Mouse (Mus musculus): ENCODE data around the gene Fbxo40. TPM values are rescaled to one million over a fixed set of nuclear protein-coding genes. Genes with fewer than 3 reads are reported as not detected.

Gene Fbxo40
- total and polyA plus RNA-seq, 2 experiments from 2014 or later: 19.4 to 86.4 TPM

DNA sequence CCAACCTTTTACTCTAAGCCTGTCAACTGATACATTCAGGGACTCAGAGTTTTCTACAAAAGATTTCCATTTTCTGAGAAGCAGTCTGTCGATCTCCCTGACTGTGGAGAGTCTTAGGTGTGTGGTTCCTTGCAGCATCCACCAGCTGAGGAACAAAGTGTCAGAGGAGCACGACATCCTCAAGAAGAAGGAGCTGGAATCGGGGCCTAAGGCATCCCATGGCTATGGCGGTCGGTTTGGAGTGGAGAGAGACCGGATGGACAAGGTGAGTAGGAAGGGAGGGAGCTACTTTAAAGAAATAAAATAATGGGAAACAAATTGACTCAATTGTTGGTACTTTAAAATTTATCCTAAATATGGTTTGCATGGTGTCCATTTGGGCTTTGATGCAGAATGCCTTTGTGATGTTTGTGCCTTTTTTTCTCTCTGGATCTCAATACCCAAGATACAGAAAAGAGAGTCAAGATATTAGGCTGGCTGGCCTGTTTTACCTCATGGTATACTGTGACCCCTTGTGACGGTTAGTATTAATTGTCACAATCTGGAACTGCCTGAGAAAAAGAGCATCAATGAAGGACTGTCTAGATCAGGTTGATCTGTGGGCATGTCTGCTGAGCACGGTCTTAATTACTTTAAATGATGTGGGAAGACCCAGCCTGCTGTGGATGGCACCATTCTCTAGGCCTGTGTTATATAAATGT is 43.7 kb downstream of the Fbxo40 start:
- peaks cover 4% of the 10 kb centered on the region; the same call in 1 of the 2 replicates for H3K4me1 ChIP-seq (ENCODE audit: control insufficient read depth, insufficient read depth)
- ATAC-seq (ENCODE audit: insufficient read depth, low read depth): no peak
- WGBS: 85% methylated on average over 8 of the region's 8 CpGs
- no peak overlapping the region for H3K9ac ChIP-seq (replicated peaks; ENCODE audit: low read depth, low read length)
- H3K4me2 ChIP-seq (ENCODE audit: low read depth, low read length): no peak overlapping the region
- DNase-seq (ENCODE audit: low spot score): no peak
- H3K27me3 ChIP-seq (ENCODE audit: control insufficient read depth, insufficient read depth, low read length): no peaks in the 10 kb centered on the region
- H3K36me3 ChIP-seq (replicated peaks; ENCODE audit: control insufficient read depth, insufficient read depth, low read length): no peaks in the 10 kb centered on the region
- H3K27ac ChIP-seq (ENCODE audit: low read depth): no peak overlapping the region
- no peak for TF ChIP-seq EP300 (IDR thresholded peaks at IDR 0.05; ENCODE audit: low read depth)
- H3K9me3 ChIP-seq (replicated peaks; ENCODE audit: control insufficient read depth, low read length): no peaks in the 10 kb centered on the region
- no peak overlapping the region for H3K4me3 ChIP-seq (ENCODE audit: low read depth, low read length)

DNA sequence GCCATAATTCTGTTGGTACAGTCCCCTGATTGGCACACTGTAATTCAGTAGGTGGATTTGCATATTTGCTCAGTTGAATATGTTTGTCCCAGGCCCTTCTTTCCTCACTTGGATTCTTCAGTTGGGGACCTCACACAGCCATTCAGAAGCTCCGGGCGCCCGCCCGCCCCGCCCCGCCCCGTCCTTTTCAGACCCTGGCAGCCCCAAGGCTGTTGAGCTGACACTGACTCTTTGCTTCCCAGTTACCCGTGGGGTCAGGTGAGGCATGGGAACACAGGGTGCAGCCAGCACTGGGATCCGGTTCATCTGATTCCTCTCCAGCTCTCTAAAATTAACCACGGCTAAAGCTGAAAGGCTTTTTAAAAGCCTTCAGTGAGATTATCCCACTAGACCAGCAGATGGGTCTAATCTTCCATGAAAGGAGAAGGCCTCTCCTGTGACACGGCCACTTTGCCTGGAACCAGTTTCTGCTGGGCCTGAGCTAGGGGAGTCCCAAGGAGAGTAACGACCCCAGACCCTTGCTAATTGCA is 45.3 kb downstream of the Fbxo40 start:
- DNase-seq (ENCODE audit: low spot score) (peak; percentile 20), ATAC-seq (ENCODE audit: insufficient read depth, low read depth) (peak; percentile 88)
- WGBS: 59% methylated on average over 12 of the region's 12 CpGs
- Histone ChIP-seq H3K27ac (ENCODE audit: low read depth) (peak overlapping the region; percentile 65), H3K9ac (replicated peaks; ENCODE audit: low read depth, low read length) (no peak overlapping the region), H3K4me3 (ENCODE audit: low read depth, low read length) (no peak overlapping the region), H3K27me3 (ENCODE audit: control insufficient read depth, insufficient read depth, low read length) (no peaks in the 10 kb centered on the region), H3K4me1 (ENCODE audit: control insufficient read depth, insufficient read depth) (peaks cover 10% of the 10 kb centered on the region), H3K36me3 (replicated peaks; ENCODE audit: control insufficient read depth, insufficient read depth, low read length) (no peaks in the 10 kb centered on the region), H3K4me2 (ENCODE audit: low read depth, low read length) (no peak overlapping the region), H3K9me3 (replicated peaks; ENCODE audit: control insufficient read depth, low read length) (no peaks in the 10 kb centered on the region)
- TF ChIP-seq EP300 (IDR thresholded peaks at IDR 0.05; ENCODE audit: low read depth) (0 out of 2 replicates have a peak, but pooled peaks have one; percentile 20), CTCF (IDR thresholded peaks at IDR 0.05; ENCODE audit: low read depth) (peak; percentile 31)

DNA sequence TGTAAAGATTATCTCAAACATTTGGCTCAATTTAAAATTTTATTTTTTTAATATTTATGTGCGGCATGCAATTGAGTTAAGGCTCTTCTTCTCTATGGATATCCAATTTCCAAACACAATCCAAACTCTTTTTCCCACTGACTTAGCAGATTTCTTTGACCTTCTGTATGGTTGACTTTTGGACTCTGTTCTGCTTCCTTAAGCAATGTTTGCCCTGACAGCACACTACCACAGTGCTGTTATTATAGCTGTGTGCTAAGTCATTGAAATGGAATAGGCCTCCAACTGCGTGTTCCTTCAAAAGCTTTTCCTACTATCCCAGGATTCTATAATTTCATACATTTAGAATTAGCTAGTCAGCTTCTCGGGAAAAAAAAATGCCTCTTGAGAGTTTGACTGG is 46.7 kb downstream of the Fbxo40 start:
- Histone ChIP-seq H3K27me3 (ENCODE audit: control insufficient read depth, insufficient read depth, low read length) (no peaks in the 10 kb centered on the region), H3K4me1 (ENCODE audit: control insufficient read depth, insufficient read depth) (peaks cover 10% of the 10 kb centered on the region), H3K9me3 (replicated peaks; ENCODE audit: control insufficient read depth, low read length) (no peaks in the 10 kb centered on the region), H3K4me3 (ENCODE audit: low read depth, low read length) (no peak overlapping the region), H3K36me3 (replicated peaks; ENCODE audit: control insufficient read depth, insufficient read depth, low read length) (no peaks in the 10 kb centered on the region), H3K9ac (replicated peaks; ENCODE audit: low read depth, low read length) (no peak overlapping the region), H3K4me2 (ENCODE audit: low read depth, low read length) (no peak overlapping the region), H3K27ac (ENCODE audit: low read depth) (no peak overlapping the region)
- no peak for ATAC-seq (ENCODE audit: insufficient read depth, low read depth)
- TF ChIP-seq EP300 (IDR thresholded peaks at IDR 0.05; ENCODE audit: low read depth) (no peak), CTCF (IDR thresholded peaks at IDR 0.05; ENCODE audit: low read depth) (no peak)
- no peak for DNase-seq (ENCODE audit: low spot score)
- WGBS: 92% methylated on average over 3 of the region's 3 CpGs

DNA sequence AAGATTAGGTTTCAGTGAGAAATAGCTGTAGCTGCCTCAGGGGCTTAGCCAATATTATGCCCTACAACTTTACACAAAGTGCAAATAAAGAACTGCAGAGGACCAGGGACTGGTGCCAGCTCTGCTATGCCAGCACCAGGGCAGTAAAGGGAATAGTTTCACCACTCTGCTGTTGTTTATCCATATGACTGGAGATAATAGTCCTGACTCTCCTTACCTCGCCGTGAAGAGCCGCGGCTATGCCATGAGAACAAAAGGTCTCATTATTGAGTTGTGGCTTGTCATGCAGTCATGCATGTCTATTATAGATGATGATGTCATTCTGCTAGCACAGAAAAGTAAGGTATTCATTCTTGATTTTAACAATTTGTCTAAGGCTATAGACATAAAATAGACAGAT is 48.4 kb downstream of the Fbxo40 start:
- H3K36me3 ChIP-seq (replicated peaks; ENCODE audit: control insufficient read depth, insufficient read depth, low read length): no peaks in the 10 kb centered on the region
- no peak for DNase-seq (ENCODE audit: low spot score)
- no peak for ATAC-seq (ENCODE audit: insufficient read depth, low read depth)

DNA sequence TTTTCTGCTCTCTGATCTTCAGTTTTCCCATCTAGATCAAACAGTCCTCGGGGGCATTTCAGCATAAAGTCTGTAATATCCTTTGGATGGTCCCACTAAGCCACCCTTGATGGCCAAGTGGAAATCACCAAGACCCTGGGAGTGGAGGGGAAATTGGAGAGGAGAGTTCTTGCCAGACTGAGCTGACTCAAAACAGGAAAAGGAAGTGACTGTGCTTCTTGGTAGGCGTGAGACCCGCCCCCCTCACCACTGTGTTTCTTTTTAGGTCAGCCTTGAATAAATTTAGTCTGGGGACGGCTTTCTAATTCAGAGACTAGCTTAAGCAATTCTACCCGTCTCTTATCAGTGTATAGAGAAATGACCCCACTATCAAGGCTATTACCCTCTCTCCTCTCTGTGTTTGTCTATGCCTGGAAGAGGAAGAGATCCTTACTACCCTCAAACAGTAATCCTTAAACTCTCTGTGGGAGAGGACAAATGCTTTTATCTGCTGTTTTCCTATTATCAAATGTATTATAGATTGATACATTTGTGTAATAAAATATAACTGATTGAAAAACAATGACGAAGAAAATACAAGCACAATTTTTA is 49.0 kb downstream of the Fbxo40 start:
- Histone ChIP-seq H3K9ac (replicated peaks; ENCODE audit: low read depth, low read length) (no peak overlapping the region), H3K4me3 (ENCODE audit: low read depth, low read length) (no peak overlapping the region), H3K27ac (ENCODE audit: low read depth) (no peak overlapping the region), H3K4me1 (ENCODE audit: control insufficient read depth, insufficient read depth) (peaks cover 10% of the 10 kb centered on the region), H3K9me3 (replicated peaks; ENCODE audit: control insufficient read depth, low read length) (no peaks in the 10 kb centered on the region), H3K4me2 (ENCODE audit: low read depth, low read length) (no peak overlapping the region), H3K36me3 (replicated peaks; ENCODE audit: control insufficient read depth, insufficient read depth, low read length) (no peaks in the 10 kb centered on the region), H3K27me3 (ENCODE audit: control insufficient read depth, insufficient read depth, low read length) (no peaks in the 10 kb centered on the region)
- TF ChIP-seq CTCF (IDR thresholded peaks at IDR 0.05; ENCODE audit: low read depth): no peak
- no peak for TF ChIP-seq EP300 (IDR thresholded peaks at IDR 0.05; ENCODE audit: low read depth)
- 44% methylated on average over 6 of the region's 6 CpGs for WGBS
- no peak for ATAC-seq (ENCODE audit: insufficient read depth, low read depth)
- peak; percentile 36 for DNase-seq (ENCODE audit: low spot score)

More for the DNA sequence above, 48.4 kb downstream of the Fbxo40 start:
- no peaks in the 10 kb centered on the region for H3K9me3 ChIP-seq (replicated peaks; ENCODE audit: control insufficient read depth, low read length)
- TF ChIP-seq CTCF (IDR thresholded peaks at IDR 0.05; ENCODE audit: low read depth) (no peak), EP300 (IDR thresholded peaks at IDR 0.05; ENCODE audit: low read depth) (no peak)
- peaks cover 10% of the 10 kb centered on the region for H3K4me1 ChIP-seq (ENCODE audit: control insufficient read depth, insufficient read depth)
- WGBS: 37% methylated on average over 4 of the region's 4 CpGs
- H3K27ac ChIP-seq (ENCODE audit: low read depth): peak overlapping the region; percentile 49
- H3K27me3 ChIP-seq (ENCODE audit: control insufficient read depth, insufficient read depth, low read length): no peaks in the 10 kb centered on the region
- H3K9ac ChIP-seq (replicated peaks; ENCODE audit: low read depth, low read length): no peak overlapping the region
- H3K4me2 ChIP-seq (ENCODE audit: low read depth, low read length): no peak overlapping the region
- no peak overlapping the region for H3K4me3 ChIP-seq (ENCODE audit: low read depth, low read length)

Data from heart, postnatal 0 days (tissue).